Mouse (Mus musculus): ENCODE data around the gene Tmem132d.
"Not testable (repeated sequence)": the region's sequence is repeated elsewhere in the genome, so short reads cannot be mapped to it uniquely, and the experiment has no call there.

Tmem132d gene

GRCm38 (mm10) chr5:128090578-128090977 lies 342.3 kb downstream of the Tmem132d start:
- DNase-seq (ENCODE audit: low read depth), result no peak

- no peak for DNase-seq (ENCODE audit: low read depth)
Measured at GRCm38 (mm10) chr5:128075456-128075855, 357.4 kb downstream of the Tmem132d start.

GRCm38 (mm10) chr5:128072616-128073015 lies 360.3 kb downstream of the Tmem132d start:
- no peak for DNase-seq (ENCODE audit: low read depth)

- no peak for DNase-seq (ENCODE audit: low read depth)
Measured at GRCm38 (mm10) chr5:128041781-128042180, 391.1 kb downstream of the Tmem132d start.

DNA sequence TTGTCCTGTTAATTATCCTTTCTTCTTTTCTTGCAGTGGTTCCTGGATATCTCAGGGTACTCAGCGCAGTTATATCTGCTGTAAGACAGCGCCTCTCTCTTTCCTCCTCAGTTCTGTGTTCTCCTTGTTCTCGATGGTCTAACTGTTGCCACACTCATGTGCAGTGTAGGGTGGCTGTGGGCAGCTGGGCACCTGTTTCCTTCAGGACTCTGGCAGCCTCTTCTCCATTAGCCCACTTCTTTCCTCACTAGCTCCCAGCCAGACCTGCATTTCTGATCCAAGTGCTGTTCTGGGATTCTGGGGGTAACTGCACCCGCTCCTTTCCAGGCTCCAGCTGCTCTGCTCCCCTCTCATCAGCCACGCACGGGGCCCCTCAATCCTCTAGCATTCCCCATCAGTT lies 392.8 kb downstream of the Tmem132d start:
- DNase-seq (ENCODE audit: low read depth), result no peak

DNA sequence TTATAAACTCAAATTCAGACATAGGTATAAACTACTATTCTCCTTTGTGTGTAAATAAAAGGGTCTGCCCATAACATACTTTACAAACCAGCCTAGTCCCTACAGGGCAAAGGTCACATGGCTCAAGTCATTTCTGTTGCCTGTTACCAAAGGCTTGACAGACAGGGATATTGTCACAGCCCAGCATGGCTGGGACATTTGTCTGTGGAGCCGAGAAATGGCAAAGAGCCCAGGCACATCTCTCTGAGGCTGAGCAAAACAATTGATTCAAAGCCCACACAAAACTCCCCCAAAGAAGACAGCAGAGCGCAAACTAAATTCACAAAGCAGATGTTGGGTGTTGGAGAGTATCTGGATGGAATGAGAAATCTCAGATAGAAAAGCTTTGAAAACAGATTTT lies 405.8 kb downstream of the Tmem132d start:
- DNase-seq (ENCODE audit: low read depth), result no peak

DNA sequence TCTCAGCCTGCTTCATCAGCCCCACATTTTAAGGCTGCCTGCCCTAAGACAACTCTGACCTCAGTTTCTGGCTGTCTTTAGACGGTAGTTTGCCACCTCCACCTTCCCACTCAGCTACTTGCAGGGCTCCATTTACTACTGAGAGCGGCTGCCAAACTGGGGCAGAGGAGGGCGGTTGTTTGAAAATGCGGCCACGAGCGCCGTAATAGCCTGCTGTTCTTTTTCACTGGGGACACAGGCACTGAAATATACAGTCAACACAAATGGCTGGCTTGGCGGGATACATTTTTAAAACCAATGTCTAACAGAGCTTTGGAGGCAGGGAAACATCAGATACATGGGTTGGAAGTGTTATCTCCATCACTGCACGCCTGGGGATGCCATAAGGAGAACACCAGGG lies 428.2 kb downstream of the Tmem132d start:
- DNase-seq (ENCODE audit: low read depth), result no peak

- DNase-seq (ENCODE audit: low read depth), result no peak
Measured at GRCm38 (mm10) chr5:127996526-127997245, 436.2 kb downstream of the Tmem132d start.

- no peak for DNase-seq (ENCODE audit: low read depth)
Measured at GRCm38 (mm10) chr5:127993460-127993859, 439.4 kb downstream of the Tmem132d start.

GRCm38 (mm10) chr5:127990826-127991225 lies 442.1 kb downstream of the Tmem132d start:
- DNase-seq (ENCODE audit: low read depth), result no peak

DNA sequence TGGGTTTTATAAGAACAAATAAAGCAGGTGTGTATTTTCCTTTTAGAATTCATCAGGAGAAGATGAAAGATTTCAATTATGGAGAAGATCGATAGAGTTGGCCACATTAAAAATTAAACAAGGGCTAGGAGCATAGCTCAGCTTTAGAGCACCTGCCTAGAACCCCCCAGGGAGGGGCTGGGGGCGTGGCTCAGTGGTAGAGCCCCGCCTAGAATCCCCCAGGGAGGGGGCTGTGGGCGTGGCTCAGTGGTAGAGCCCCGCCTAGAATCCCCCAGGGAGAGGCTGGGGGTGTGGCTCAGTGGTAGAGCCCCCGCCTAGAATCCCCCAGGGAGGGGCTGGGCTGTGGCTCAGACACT lies 452.9 kb downstream of the Tmem132d start:
- DNase-seq (ENCODE audit: low read depth), result not testable (repeated sequence)

DNA sequence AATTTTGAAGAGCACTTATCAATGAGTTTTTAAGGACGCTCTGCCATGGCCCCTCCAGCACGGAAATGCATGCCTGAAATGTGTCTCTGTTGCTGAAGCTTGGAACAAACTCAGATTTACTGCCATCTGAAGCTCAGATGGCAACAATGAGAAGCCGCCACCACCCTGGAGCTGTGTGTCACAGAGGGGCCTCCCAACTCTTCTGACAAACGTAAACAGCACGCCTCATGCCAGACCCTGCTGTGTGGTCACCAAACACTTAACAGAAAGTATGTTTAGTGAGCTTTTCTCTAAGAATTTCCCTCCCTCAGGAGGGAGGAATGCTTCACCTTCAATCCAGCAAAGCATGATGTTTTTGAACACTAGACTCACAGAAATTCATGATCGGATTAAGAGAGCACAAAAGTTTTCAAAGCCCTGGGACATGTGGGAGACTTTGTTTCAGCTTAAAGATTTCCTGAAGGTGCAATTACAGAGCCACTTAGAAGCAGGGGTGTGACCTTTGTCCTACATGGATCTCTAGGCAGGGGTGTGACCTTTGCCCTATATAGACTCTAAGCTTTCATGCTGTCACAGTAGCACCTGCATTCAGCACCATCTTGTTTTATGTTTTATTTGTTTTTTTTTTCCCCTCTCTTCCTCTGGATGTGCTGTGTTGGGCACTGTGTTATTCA lies 453.4 kb downstream of the Tmem132d start:
- DNase-seq (ENCODE audit: low read depth), result no peak

DNA sequence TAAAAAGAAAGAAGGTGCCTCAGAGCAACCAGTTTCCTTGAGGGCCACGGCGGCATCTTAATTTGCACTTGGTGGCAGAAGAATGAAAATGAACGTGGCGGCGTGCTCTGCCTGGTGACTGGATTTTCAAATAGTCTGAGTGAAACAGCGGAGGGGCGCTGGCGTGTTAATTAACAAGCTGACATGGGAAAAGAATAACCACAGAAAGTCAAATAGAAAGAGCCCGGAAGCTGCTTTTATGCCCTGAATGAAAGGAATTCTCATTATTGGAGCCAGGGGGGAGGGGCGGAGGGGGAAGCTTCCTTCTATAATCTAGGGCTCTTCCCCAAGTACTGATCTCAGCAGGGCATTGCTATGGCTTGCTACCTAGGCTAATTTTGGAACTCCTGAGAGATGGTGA lies 456.2 kb downstream of the Tmem132d start:
- DNase-seq (ENCODE audit: low read depth), result no peak

DNA sequence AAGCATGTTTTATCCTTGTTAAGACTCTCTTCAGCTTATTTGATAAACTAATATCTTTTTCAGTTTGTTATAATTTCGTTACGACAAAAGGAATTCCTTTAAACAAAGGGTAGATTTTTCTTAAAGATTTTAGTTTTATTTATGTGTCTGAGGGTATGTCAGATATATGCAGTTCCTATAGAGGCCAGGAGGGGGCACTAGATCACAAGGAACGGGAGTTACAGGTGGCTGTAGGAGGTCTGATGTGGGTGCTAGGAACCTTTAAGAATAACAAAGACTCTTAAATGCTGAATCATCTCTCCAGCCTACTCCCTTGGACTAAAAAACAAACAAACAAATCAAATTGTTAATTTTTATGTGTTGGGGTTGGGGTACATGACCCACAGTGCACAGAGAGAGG lies 467.2 kb downstream of the Tmem132d start:
- no peak for DNase-seq (ENCODE audit: low read depth)

GRCm38 (mm10) chr5:127962656-127963055 lies 470.2 kb downstream of the Tmem132d start:
- no peak for DNase-seq (ENCODE audit: low read depth)

GRCm38 (mm10) chr5:127956511-127957097 lies 476.3 kb downstream of the Tmem132d start:
- DNase-seq (ENCODE audit: low read depth), result no peak

- DNase-seq (ENCODE audit: low read depth), result no peak
Measured at GRCm38 (mm10) chr5:127954231-127954790, 478.6 kb downstream of the Tmem132d start.

- no peak for DNase-seq (ENCODE audit: low read depth)
Measured at GRCm38 (mm10) chr5:127952800-127953199, 480.1 kb downstream of the Tmem132d start.

GRCm38 (mm10) chr5:127950574-127950973 lies 482.3 kb downstream of the Tmem132d start:
- no peak for DNase-seq (ENCODE audit: low read depth)

DNA sequence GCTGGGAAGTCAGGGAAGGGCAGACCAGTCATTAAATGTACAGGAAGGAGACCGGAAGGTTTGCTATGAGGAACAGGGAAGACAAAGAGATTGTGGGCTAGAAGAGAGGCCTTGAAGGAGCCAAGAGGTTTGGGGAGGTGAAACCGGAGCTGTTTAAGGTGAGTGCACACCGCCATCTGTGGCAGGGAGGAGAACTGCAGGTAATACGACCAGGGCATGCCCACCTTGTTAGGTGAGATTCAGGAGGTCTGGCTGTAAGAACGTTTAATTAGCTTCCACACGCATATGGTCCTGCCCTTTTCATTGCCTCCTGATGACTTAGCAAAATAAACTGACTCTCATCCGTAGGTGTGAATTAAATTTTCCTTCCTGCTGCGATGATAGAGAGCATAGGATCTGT lies 485.6 kb downstream of the Tmem132d start:
- no peak for DNase-seq (ENCODE audit: low read depth)

- DNase-seq (ENCODE audit: low read depth), result not testable (repeated sequence)
Measured at GRCm38 (mm10) chr5:127942171-127942570, 490.7 kb downstream of the Tmem132d start.

DNA sequence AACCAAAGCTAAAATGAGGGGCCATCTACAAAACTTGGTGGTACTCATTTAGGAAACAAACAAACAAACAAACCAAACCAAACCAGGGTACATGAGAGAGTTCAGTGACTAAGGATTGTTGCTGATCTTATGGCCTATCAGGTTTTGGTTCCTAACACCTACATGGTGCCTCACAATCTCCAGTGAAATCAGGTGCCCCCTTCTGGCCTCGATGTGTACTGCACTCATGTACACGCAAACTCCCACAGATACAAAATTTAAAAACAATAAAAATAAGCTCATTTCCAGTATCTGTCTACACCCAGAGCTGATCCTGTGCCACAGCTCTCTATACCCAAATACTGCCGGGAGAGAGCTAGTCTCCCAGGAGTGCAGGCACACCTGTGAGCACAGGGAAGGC lies 495.0 kb downstream of the Tmem132d start:
- DNase-seq (ENCODE audit: low read depth), result no peak

DNA sequence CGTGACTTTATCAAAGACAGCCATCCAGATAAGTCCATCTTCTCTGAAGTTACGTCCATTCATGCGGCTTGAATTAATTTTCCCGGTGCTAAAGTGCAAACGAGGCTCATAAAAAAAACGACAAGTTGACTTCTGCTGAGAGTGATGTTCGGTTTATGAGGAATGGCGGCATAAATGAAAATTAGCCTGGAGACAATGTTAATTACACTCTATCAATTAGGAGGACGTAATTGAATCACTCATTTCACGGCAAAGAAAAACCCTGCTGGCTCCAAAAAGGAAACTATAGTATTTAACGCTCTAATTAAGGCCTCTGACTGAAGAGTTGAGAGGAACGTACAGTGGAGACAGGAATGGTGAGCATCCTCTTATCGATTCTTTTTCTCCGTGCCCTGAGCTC lies 503.2 kb downstream of the Tmem132d start:
- no peak for DNase-seq (ENCODE audit: low read depth)
